Mouse (Mus musculus): ENCODE results near the gene S100a6. TPM values are rescaled to one million over a fixed set of nuclear protein-coding genes. Genes with fewer than 3 reads are reported as not detected.

S100a6 gene
- 129 and 201 TPM in 2 replicates for polyA plus RNA-seq (2015; fragmentation: Nextera tagmentation; extraction: Ambion mirVana)

GRCm38 (mm10) chr3:90612728-90613291 lies at the start of gene S100a6:
Gene S100a6 (plus strand): TSS chr3:90612882.

GRCm38 (mm10) chr3:90589947-90590346 lies 22.7 kb upstream of the S100a6 start, which contains the start of gene S100a2:
Gene S100a2 (plus strand): TSS chr3:90590247.

GRCm38 (mm10) chr3:90601486-90602110 lies 11.1 kb upstream of the S100a6 start, which contains the start of gene Gm42674:
Gene Gm42674 (plus strand): TSS chr3:90601904.

GRCm38 (mm10) chr3:90603623-90604022 lies 9.1 kb upstream of the S100a6 start, which contains the start of gene S100a4:
Gene S100a4 (plus strand): TSS chr3:90603771.

DNA sequence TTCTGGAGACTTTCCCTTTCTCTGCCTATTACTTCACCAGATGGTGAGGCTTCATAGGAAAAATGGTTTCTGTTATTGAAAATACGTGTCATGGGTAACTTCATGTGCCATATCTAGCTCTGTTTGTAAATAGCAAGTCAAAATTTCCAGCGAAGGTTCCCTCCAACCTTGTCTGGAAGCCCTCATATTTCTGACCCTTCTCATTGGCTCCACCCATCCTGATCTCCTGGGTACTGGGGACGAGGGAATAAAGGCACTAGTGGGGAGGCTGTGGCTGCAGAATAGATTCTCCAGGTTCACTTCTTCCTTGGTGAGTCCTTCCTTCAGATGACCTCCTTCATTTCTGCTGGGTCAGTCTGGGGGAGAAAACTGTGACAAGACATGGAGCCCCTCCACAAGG lies 4.5 kb upstream of the S100a6 start, which contains the start of gene S100a5:
Gene S100a5 (plus strand): TSS at position 301 of the 400 bp plus-strand sequence.

DNA sequence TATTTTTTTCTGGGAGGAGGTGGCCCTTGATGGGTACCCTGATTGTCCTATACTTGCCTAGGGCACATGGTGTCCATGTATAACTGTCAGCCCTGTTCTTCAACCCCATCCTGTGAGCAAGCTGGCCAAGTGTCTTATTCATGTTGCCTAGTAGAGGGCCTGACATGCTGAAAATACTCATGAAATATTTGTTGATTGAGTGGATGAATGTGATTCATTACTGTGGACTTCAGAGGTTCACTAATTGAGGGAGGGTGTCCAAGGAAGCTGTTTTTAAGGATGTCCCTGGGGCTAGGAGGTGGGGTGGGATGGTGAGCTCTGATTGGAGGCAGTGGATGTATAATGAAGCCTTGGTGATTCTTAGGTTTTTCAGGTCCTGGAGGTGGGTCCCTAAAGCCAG lies 41.0 kb downstream of the S100a6 start, which contains the start of gene S100a7a:
Gene S100a7a (plus strand): TSS at position 301 of the 400 bp plus-strand sequence.

DNA sequence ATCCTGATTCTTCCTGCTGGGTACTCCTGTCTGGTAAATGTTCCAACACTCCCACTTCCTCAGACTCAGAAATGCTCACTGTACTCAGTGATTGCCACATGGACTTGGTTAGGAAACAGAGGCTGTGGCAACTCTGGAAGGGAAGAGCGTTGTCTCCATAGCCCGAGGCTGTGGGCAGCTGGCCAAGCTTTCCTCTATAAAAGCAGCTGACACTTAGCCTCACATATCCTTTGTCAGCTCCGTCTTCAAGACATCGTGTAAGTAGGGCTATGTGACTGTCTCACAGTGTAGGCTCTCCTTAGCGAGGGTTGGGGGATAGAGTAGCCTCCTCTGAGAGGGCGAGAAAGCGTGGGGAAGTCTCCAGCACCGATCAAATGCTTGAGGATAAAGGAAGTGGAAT lies 56.2 kb downstream of the S100a6 start, which contains the start of gene S100a8:
Gene S100a8 (plus strand): TSS at position 133 of the 400 bp plus-strand sequence.

Other genes starting within 250 kb of the S100a6 start
- 32.3 and 32.4 TPM in 2 replicates for gene Slc27a3, start 222.9 kb upstream of the S100a6 start, polyA plus RNA-seq (2015; fragmentation: Nextera tagmentation; extraction: Ambion mirVana)
- gene Ints3, start 179.3 kb upstream of the S100a6 start, polyA plus RNA-seq (2015; fragmentation: Nextera tagmentation; extraction: Ambion mirVana): 19.9 and 23.1 TPM in 2 replicates
- gene Npr1, start 147.0 kb upstream of the S100a6 start, polyA plus RNA-seq (2015; fragmentation: Nextera tagmentation; extraction: Ambion mirVana): 2.8 and 3.6 TPM in 2 replicates
- gene Ilf2, start 136.8 kb upstream of the S100a6 start, polyA plus RNA-seq (2015; fragmentation: Nextera tagmentation; extraction: Ambion mirVana): 150 and 158 TPM in 2 replicates
- 107 and 109 TPM in 2 replicates for gene Snapin, start 121.8 kb upstream of the S100a6 start, polyA plus RNA-seq (2015; fragmentation: Nextera tagmentation; extraction: Ambion mirVana)
- gene Chtop, start 103.4 kb upstream of the S100a6 start, polyA plus RNA-seq (2015; fragmentation: Nextera tagmentation; extraction: Ambion mirVana): 148 and 149 TPM in 2 replicates
- 121 and 135 TPM in 2 replicates for gene S100a1, start 98.5 kb upstream of the S100a6 start, polyA plus RNA-seq (2015; fragmentation: Nextera tagmentation; extraction: Ambion mirVana)
- gene S100a13, start 98.4 kb upstream of the S100a6 start, polyA plus RNA-seq (2015; fragmentation: Nextera tagmentation; extraction: Ambion mirVana): 50.6 and 58.5 TPM in 2 replicates
- not detected in 2 replicates for gene S100a14, start 86.0 kb upstream of the S100a6 start, polyA plus RNA-seq (2015; fragmentation: Nextera tagmentation; extraction: Ambion mirVana)
- 145 and 153 TPM in 2 replicates for gene S100a16, start 75.6 kb upstream of the S100a6 start, polyA plus RNA-seq (2015; fragmentation: Nextera tagmentation; extraction: Ambion mirVana)
- gene S100a3, start 52.3 kb upstream of the S100a6 start, polyA plus RNA-seq (2015; fragmentation: Nextera tagmentation; extraction: Ambion mirVana): 5.1 TPM in 2 replicates
- not detected in 2 replicates for gene S100a2, start 22.6 kb upstream of the S100a6 start, polyA plus RNA-seq (2015; fragmentation: Nextera tagmentation; extraction: Ambion mirVana)
- not detected in 2 replicates for gene Gm42674, start 11.0 kb upstream of the S100a6 start, polyA plus RNA-seq (2015; fragmentation: Nextera tagmentation; extraction: Ambion mirVana)
- 6.7 and 10.3 TPM in 2 replicates for gene S100a4, start 9.1 kb upstream of the S100a6 start, polyA plus RNA-seq (2015; fragmentation: Nextera tagmentation; extraction: Ambion mirVana)
- gene S100a5, start 4.4 kb upstream of the S100a6 start, polyA plus RNA-seq (2015; fragmentation: Nextera tagmentation; extraction: Ambion mirVana): not detected in 2 replicates
- not detected in 2 replicates for gene S100a7a, start 41.1 kb downstream of the S100a6 start, polyA plus RNA-seq (2015; fragmentation: Nextera tagmentation; extraction: Ambion mirVana)
- gene S100a8, start 56.1 kb downstream of the S100a6 start, polyA plus RNA-seq (2015; fragmentation: Nextera tagmentation; extraction: Ambion mirVana): 11.8 and 22.1 TPM in 2 replicates
- gene S100a9, start 82.8 kb downstream of the S100a6 start, polyA plus RNA-seq (2015; fragmentation: Nextera tagmentation; extraction: Ambion mirVana): 7.1 and 12.3 TPM in 2 replicates
- gene Pglyrp4, start 114.0 kb downstream of the S100a6 start, polyA plus RNA-seq (2015; fragmentation: Nextera tagmentation; extraction: Ambion mirVana): not detected in 2 replicates
- gene Gm5849, start 165.0 kb downstream of the S100a6 start, polyA plus RNA-seq (2015; fragmentation: Nextera tagmentation; extraction: Ambion mirVana): not detected in 2 replicates

Measured in neural tube, postnatal 0 days (tissue).